Mouse (Mus musculus) cerebellum, adult 11 months (tissue): Measurements from ENCODE around the gene Ganc.

Experiments
- DNase-seq: peaks from one replicate; pipeline ENCODE4 v3.0.0; 2022

The Ganc gene

GRCm38 (mm10) chr2:120452600-120452999, 48.9 kb downstream of the Ganc start:
- DNase-seq = no peak

GRCm38 (mm10) chr2:120454987-120455386, 51.3 kb downstream of the Ganc start:
- no peak for DNase-seq

- no peak for DNase-seq
These were observed 52.0 kb downstream of the Ganc start, which contains the start of gene Capn3 for GRCm38 (mm10) chr2:120455719-120456118. Gene Capn3, plus strand, starts transcription at chr2:120456019.

- no peak for DNase-seq
These were observed 56.5 kb downstream of the Ganc start for GRCm38 (mm10) chr2:120460216-120460615.

GRCm38 (mm10) chr2:120463328-120463727, 59.6 kb downstream of the Ganc start:
- no peak for DNase-seq

GRCm38 (mm10) chr2:120464091-120464490, 60.4 kb downstream of the Ganc start:
- DNase-seq = no peak

GRCm38 (mm10) chr2:120464732-120465396, 61.2 kb downstream of the Ganc start:
- no peak for DNase-seq

GRCm38 (mm10) chr2:120465397-120465785, 61.7 kb downstream of the Ganc start:
- DNase-seq = no peak

GRCm38 (mm10) chr2:120468011-120468410, 64.3 kb downstream of the Ganc start:
- no peak for DNase-seq

GRCm38 (mm10) chr2:120469220-120469619, 65.5 kb downstream of the Ganc start:
- DNase-seq = no peak

GRCm38 (mm10) chr2:120469715-120470114, 66.0 kb downstream of the Ganc start:
- no peak for DNase-seq

- DNase-seq = peak; percentile 53
These were observed 67.2 kb downstream of the Ganc start for GRCm38 (mm10) chr2:120470856-120471255.

GRCm38 (mm10) chr2:120476277-120477087, 72.8 kb downstream of the Ganc start:
- DNase-seq = no peak

- peak; percentile 29 for DNase-seq
These were observed 74.9 kb downstream of the Ganc start for GRCm38 (mm10) chr2:120478600-120478999.

- no peak for DNase-seq
These were observed 78.2 kb downstream of the Ganc start for GRCm38 (mm10) chr2:120481921-120482320.

- DNase-seq = no peak
These were observed 79.1 kb downstream of the Ganc start for GRCm38 (mm10) chr2:120482506-120483389.

- DNase-seq = no peak
These were observed 80.5 kb downstream of the Ganc start for GRCm38 (mm10) chr2:120484241-120484640.

- no peak for DNase-seq
These were observed 89.6 kb downstream of the Ganc start for GRCm38 (mm10) chr2:120493254-120493653.

- no peak for DNase-seq
These were observed 92.8 kb downstream of the Ganc start for GRCm38 (mm10) chr2:120496511-120496910.

GRCm38 (mm10) chr2:120499971-120500471, 96.3 kb downstream of the Ganc start:
- no peak for DNase-seq

- DNase-seq = no peak
These were observed 97.6 kb downstream of the Ganc start for GRCm38 (mm10) chr2:120501136-120501918.

- no peak for DNase-seq
These were observed 98.4 kb downstream of the Ganc start for GRCm38 (mm10) chr2:120501931-120502604.
